Mouse (Mus musculus) intestine, embryonic 16.5 days (tissue): ENCODE data around the gene Sh3d21. TPM values are rescaled to one million over a fixed set of nuclear protein-coding genes. Genes with fewer than 3 reads are reported as not detected.

Experiments
- ATAC-seq: fragments of 200-750 bp; cut with Nextera tagmentation; 2 replicates; pipeline ENCODE4 v1.8.0; 2017; ENCODE audit warnings: moderate TSS enrichment, moderate library complexity
- H3K27ac ChIP-seq: fragments of 300-500 bp; sonication (generic); 2 replicates; pipeline ENCODE4 v1.5.1; 2014; ENCODE audit warnings: mild to moderate bottlenecking, low read length
- H3K27me3 ChIP-seq: fragments of 300-500 bp; sonication (generic); replicated peaks from 2 replicates; pipeline ENCODE4 v1.6.1; 2014; ENCODE audit warnings: low read length, control low read depth, mixed read lengths; ENCODE audit not compliant: control insufficient read depth, insufficient read depth
- H3K36me3 ChIP-seq: fragments of 300-500 bp; sonication (generic); 2 replicates; pipeline ENCODE4 v1.6.1; 2014; ENCODE audit warnings: low read length, control low read depth; ENCODE audit not compliant: control insufficient read depth, insufficient read depth
- H3K4me1 ChIP-seq: fragments of 300-500 bp; sonication (generic); 2 replicates; pipeline ENCODE4 v1.6.1; 2014; ENCODE audit warnings: low read length, control low read depth, mixed read lengths; ENCODE audit not compliant: control insufficient read depth, insufficient read depth
- H3K4me2 ChIP-seq: fragments of 300-500 bp; sonication (generic); 2 replicates; pipeline ENCODE4 v1.6.1; 2014; ENCODE audit warnings: low read depth, low read length, control low read depth
- H3K4me3 ChIP-seq: fragments of 300-500 bp; sonication (generic); 2 replicates; pipeline ENCODE4 v1.5.1; 2014; ENCODE audit warnings: mild to moderate bottlenecking, low read length
- H3K9ac ChIP-seq: fragments of 300-500 bp; sonication (generic); 2 replicates; pipeline ENCODE4 v1.6.1; 2014; ENCODE audit warnings: low read depth, low read length
- H3K9me3 ChIP-seq: fragments of 300-500 bp; sonication (generic); 2 replicates; pipeline ENCODE4 v1.6.1; 2016; ENCODE audit warnings: low read length, control low read depth; ENCODE audit not compliant: control insufficient read depth
- WGBS: fragments of 180-500 bp; shearing (Covaris S2); extraction: QIAGEN DNeasy Blood & Tissue Kit; methylation state at CpG from one replicate; pipeline ENCODE4 v1.1.7; 2014; 5-methylcytosine and 5-hydroxymethylcytosine counted together
- polyA plus RNA-seq: library from polyadenylated mRNA; unstranded; fragments of >200 nt; fragmentation: Nextera tagmentation; extraction: Ambion mirVana; gene quantifications from 2 replicates; pipeline ENCODE4 v1.2.1, GENCODE M21; 2015

The Sh3d21 gene
- polyA plus RNA-seq, 1 experiment from 2014 or later = 13.2 TPM

DNA sequence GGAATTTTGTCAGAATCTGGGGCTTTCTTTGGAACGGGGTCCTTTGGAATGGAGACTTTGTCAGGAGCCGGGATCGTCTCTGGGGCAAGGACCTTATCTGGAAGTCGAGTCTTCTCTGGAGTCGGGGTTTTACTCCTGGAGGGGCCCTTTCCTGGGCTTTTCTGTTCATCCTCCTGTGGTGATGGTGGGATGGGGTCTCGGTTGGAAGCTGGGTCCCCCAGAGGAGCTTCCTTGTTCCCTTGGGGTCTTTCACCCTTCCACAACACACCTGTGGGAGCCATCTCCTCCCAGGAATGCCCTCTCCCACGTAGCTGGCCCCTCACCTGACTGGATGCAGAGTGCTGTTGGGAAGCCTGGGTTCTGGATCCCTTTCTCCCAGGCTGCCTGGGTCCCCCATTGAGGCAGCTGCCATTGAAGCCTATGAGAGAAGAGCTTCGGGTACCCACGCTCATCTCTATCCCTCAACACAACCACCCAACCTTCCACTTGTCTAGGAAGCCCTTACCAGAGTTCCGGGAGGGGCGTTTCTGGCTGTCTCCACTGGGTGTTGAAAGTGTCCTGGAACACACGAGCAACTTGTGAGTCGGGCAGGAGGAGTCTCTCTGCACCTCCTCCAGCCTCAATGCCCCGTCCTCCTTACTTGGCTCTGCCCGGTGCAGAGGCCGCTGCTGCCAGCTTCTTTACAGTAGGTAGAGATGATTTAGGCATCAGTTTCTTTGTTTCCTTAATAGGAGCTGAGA is 11.4 kb downstream of the Sh3d21 start:
- H3K27ac ChIP-seq = no peak overlapping the region
- no peak overlapping the region for H3K4me3 ChIP-seq
- no peak for ATAC-seq
- WGBS = 84% methylated on average over 16 of the region's 16 CpGs
- H3K9ac ChIP-seq = no peak overlapping the region
- H3K9me3 ChIP-seq = no peaks in the 10 kb centered on the region
- no peak overlapping the region for H3K4me2 ChIP-seq
- H3K27me3 ChIP-seq = no peaks in the 10 kb centered on the region
- peaks cover 45% of the 10 kb centered on the region for H3K4me1 ChIP-seq
- peaks cover 2% of the 10 kb centered on the region; the same call in 1 of the 2 replicates for H3K36me3 ChIP-seq

DNA sequence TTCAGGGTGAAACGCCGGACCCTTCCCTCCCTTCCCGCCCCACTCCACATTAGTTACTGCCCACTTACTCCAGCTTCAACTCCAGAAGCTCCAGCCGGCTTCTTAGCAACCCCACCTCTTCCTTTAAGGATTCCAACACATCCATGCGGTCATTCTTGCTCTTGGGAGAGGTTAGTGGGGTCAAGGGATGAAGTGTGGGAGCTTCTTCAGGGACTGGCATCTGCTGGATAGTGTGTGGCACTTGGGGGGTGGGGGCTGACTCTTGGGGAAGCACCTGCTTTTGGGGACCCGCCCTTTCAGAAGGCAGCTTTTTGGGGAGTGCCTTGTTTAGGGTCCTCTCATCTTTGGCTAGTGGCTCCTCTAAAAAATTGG is 12.4 kb downstream of the Sh3d21 start:
- H3K9me3 ChIP-seq = no peaks in the 10 kb centered on the region
- peak overlapping the region; percentile 87 for H3K4me2 ChIP-seq
- ATAC-seq = no peak
- H3K9ac ChIP-seq = peak overlapping the region; percentile 18; the same call in 1 of the 2 replicates
- WGBS = 58% methylated on average over 6 of the region's 6 CpGs
- H3K4me3 ChIP-seq = peak overlapping the region; percentile 67
- peaks cover 41% of the 10 kb centered on the region for H3K4me1 ChIP-seq
- no peaks in the 10 kb centered on the region for H3K27me3 ChIP-seq
- peak overlapping the region; percentile 74 for H3K27ac ChIP-seq
- H3K36me3 ChIP-seq = peaks cover 2% of the 10 kb centered on the region; the same call in 1 of the 2 replicates

- Histone ChIP-seq H3K4me3 (peak overlapping the region; percentile 67), H3K9me3 (no peaks in the 10 kb centered on the region), H3K36me3 (peaks cover 2% of the 10 kb centered on the region; the same call in 1 of the 2 replicates), H3K9ac (peak overlapping the region; percentile 18), H3K27me3 (no peaks in the 10 kb centered on the region), H3K4me2 (peak overlapping the region; percentile 87), H3K27ac (peak overlapping the region; percentile 74), H3K4me1 (peaks cover 36% of the 10 kb centered on the region)
- WGBS = 47% methylated on average over 16 of the region's 16 CpGs
- ATAC-seq = peak; percentile 65
These were observed 12.9 kb downstream of the Sh3d21 start for GRCm38 (mm10) chr4:126150297-126150948.

GRCm38 (mm10) chr4:126149798-126150197 is 13.5 kb downstream of the Sh3d21 start:
- H3K4me3 ChIP-seq = peak overlapping the region; percentile 67
- WGBS = 45% methylated on average over 10 of the region's 10 CpGs
- no peak for ATAC-seq
- H3K27me3 ChIP-seq = no peaks in the 10 kb centered on the region
- no peaks in the 10 kb centered on the region for H3K9me3 ChIP-seq
- H3K4me2 ChIP-seq = peak overlapping the region; percentile 87
- peaks cover 2% of the 10 kb centered on the region; the same call in 1 of the 2 replicates for H3K36me3 ChIP-seq
- peak overlapping the region; percentile 82 for H3K9ac ChIP-seq
- H3K4me1 ChIP-seq = peaks cover 29% of the 10 kb centered on the region
- H3K27ac ChIP-seq = peak overlapping the region; percentile 26; the same call in 1 of the 2 replicates

DNA sequence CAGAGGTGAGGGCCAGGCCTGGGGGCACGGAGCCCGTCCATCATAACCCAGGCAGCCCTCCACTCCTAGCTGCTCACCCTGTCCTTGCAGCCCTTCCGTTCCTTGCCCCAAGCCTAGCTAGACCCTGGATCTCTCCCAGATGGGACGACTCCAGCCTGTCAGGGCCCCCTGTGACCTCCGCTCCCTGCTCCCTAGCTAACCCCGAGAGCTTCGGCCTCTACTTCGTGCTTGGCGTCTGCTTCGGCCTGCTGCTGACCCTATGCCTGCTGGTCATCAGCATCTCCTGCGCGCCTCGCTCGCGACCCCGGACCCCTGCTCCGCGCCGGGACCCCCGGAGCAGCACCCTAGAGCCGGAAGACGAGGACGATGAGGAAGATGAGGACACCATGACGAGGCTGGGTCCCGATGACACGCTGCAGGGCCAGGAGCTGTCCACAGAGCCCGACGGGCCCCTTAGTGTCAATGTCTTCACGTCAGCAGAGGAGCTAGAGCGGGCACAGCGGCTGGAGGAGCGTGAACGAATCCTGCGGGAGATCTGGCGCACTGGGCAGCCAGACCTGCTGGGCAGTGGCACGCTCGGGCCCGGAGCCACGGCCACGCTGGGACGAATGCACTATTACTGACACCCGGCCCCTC is 14.1 kb downstream of the Sh3d21 start:
- no peaks in the 10 kb centered on the region for H3K27me3 ChIP-seq
- H3K9me3 ChIP-seq = no peaks in the 10 kb centered on the region
- 31% methylated on average over 42 of the region's 42 CpGs for WGBS
- H3K4me2 ChIP-seq = peak overlapping the region; percentile 87
- H3K27ac ChIP-seq = peak overlapping the region; percentile 85
- peak overlapping the region; percentile 67 for H3K4me3 ChIP-seq
- H3K4me1 ChIP-seq = peaks cover 28% of the 10 kb centered on the region
- peak; percentile 3; the same call in 1 of the 2 replicates for ATAC-seq
- H3K9ac ChIP-seq = peak overlapping the region; percentile 82
- H3K36me3 ChIP-seq = peaks cover 2% of the 10 kb centered on the region; the same call in 1 of the 2 replicates

GRCm38 (mm10) chr4:126148161-126148961 is 14.9 kb downstream of the Sh3d21 start:
- 1% methylated on average over 64 of the region's 67 CpGs for WGBS
- H3K4me1 ChIP-seq = peaks cover 28% of the 10 kb centered on the region

DNA sequence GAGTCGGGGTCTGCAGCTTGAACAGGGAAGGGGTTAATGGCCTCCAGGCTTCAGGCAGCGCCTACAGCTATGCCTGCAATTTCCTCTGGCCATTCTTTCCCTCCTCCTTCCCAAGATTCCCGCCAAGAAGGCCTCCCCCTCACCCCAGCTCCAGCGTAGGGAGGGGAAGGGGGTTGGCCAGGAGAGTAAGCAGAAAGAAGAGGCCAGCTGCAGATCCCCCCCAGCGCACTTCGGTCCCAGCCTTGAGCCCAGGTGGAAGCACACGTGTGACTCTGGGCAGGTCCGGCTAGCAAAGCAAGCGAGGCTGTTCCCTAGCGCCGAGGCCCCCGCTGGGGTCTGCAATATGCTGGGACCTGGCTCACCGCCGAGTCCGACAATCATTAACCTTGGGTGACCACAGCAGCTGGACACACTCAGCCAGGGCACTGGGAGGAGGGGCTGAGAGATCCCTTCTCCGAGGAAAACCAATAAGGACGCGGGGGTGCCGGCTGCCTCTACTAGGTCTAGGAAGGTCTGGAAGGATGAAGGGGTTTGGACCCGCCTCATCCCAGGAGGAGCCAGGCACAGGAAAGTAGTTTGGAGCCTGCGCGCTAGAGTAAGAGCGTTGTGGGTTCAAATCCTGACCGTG is 15.6 kb downstream of the Sh3d21 start, which contains the start of gene Eva1b:
Gene Eva1b, plus strand, starts transcription at position 212 of the 628 bp plus-strand sequence.
- peak within 1 kb of the TSS; percentile 85 for H3K27ac ChIP-seq
- 2% methylated on average over 24 of the region's 24 CpGs for WGBS
- H3K9ac ChIP-seq = peak within 1 kb of the TSS; percentile 82
- peaks cover 2% of the 10 kb centered on the region; the same call in 1 of the 2 replicates for H3K36me3 ChIP-seq
- H3K4me3 ChIP-seq = peak within 1 kb of the TSS; percentile 67
- no peaks in the 10 kb centered on the region for H3K27me3 ChIP-seq
- peak; percentile 80 for ATAC-seq
- no peaks in the 10 kb centered on the region for H3K9me3 ChIP-seq
- peaks cover 28% of the 10 kb centered on the region for H3K4me1 ChIP-seq
- peak within 1 kb of the TSS; percentile 87 for H3K4me2 ChIP-seq

More at GRCm38 (mm10) chr4:126148161-126148961, 14.9 kb downstream of the Sh3d21 start:
- ATAC-seq = peak; percentile 74
- H3K27ac ChIP-seq = peak overlapping the region; percentile 85
- peak overlapping the region; percentile 82 for H3K9ac ChIP-seq
- H3K9me3 ChIP-seq = no peaks in the 10 kb centered on the region
- no peaks in the 10 kb centered on the region for H3K27me3 ChIP-seq
- H3K4me3 ChIP-seq = peak overlapping the region; percentile 67
- peaks cover 2% of the 10 kb centered on the region; the same call in 1 of the 2 replicates for H3K36me3 ChIP-seq
- H3K4me2 ChIP-seq = peak overlapping the region; percentile 87

- Histone ChIP-seq H3K9ac (peak overlapping the region; percentile 82; the same call in 1 of the 2 replicates), H3K4me2 (peak overlapping the region; percentile 87; the same call in 1 of the 2 replicates), H3K4me1 (peaks cover 28% of the 10 kb centered on the region), H3K36me3 (peaks cover 2% of the 10 kb centered on the region; the same call in 1 of the 2 replicates), H3K9me3 (no peaks in the 10 kb centered on the region), H3K27ac (peak overlapping the region; percentile 85), H3K4me3 (peak overlapping the region; percentile 67; the same call in 1 of the 2 replicates), H3K27me3 (no peaks in the 10 kb centered on the region)
- ATAC-seq = no peak
- WGBS = 44% methylated on average over 9 of the region's 9 CpGs
These were observed 16.2 kb downstream of the Sh3d21 start for GRCm38 (mm10) chr4:126146974-126147532.
